Mouse (Mus musculus) liver, embryonic 11.5 days (tissue): ENCODE measurements at regions not wholly inside any gene's neighbourhood (a gene's known extent, or its start where the extent isn't known, plus 50 kb on each side); places are given as distances from the start of the nearest gene placed in this dataset.

Experiments used
- ATAC-seq: fragments of 200-750 bp; cut with Nextera tagmentation; replicated peaks from 2 replicates; pipeline ENCODE4 v1.8.0; 2017; ENCODE audit warnings: moderate number of reproducible peaks, mild to moderate bottlenecking, moderate TSS enrichment, moderate library complexity; ENCODE audit not compliant: low FRiP score
- DNase-seq: peaks from one replicate; pipeline ENCODE4 v3.0.0-alpha.2; 2017; ENCODE audit warnings: low spot score
- H3K27ac ChIP-seq: fragments of 300-500 bp; sonication (generic); 2 replicates; pipeline ENCODE4 v1.5.1; 2014; ENCODE audit warnings: mild to moderate bottlenecking, low read depth, low read length, control low read depth
- H3K27me3 ChIP-seq: fragments of 300-500 bp; sonication (generic); replicated peaks from 2 replicates; pipeline ENCODE4 v1.6.1; 2014; ENCODE audit warnings: low read length, mixed read lengths; ENCODE audit not compliant: control insufficient read depth, insufficient read depth
- H3K36me3 ChIP-seq: fragments of 300-500 bp; sonication (generic); 2 replicates; pipeline ENCODE4 v1.6.1; 2014; ENCODE audit warnings: mild to moderate bottlenecking, low read length, moderate library complexity, mixed read lengths; ENCODE audit not compliant: control insufficient read depth, insufficient read depth
- H3K4me1 ChIP-seq: fragments of 300-500 bp; sonication (generic); replicated peaks from 2 replicates; pipeline ENCODE4 v1.6.1; 2014; ENCODE audit warnings: low read length, mixed read lengths; ENCODE audit not compliant: control insufficient read depth, insufficient read depth
- H3K4me2 ChIP-seq: fragments of 300-500 bp; sonication (generic); 2 replicates; pipeline ENCODE4 v1.6.1; 2014; ENCODE audit warnings: mild to moderate bottlenecking, control low read depth, moderate library complexity
- H3K4me3 ChIP-seq: fragments of 300-500 bp; sonication (generic); 2 replicates; pipeline ENCODE4 v1.5.1; 2014; ENCODE audit warnings: low read depth, low read length, control low read depth
- H3K9ac ChIP-seq: fragments of 300-500 bp; sonication (generic); 2 replicates; pipeline ENCODE4 v1.6.1; 2014; ENCODE audit warnings: low read depth, low read length, control low read depth
- H3K9me3 ChIP-seq: fragments of 300-500 bp; sonication (generic); 2 replicates; pipeline ENCODE4 v1.6.1; 2016; ENCODE audit warnings: low read length, inconsistent platforms, mixed read lengths; ENCODE audit not compliant: control insufficient read depth
- WGBS: fragments of 180-500 bp; shearing (Covaris S2); extraction: QIAGEN DNeasy Blood & Tissue Kit; methylation state at CpG from one replicate; pipeline ENCODE4 v1.1.7; 2014; 5-methylcytosine and 5-hydroxymethylcytosine counted together

DNA sequence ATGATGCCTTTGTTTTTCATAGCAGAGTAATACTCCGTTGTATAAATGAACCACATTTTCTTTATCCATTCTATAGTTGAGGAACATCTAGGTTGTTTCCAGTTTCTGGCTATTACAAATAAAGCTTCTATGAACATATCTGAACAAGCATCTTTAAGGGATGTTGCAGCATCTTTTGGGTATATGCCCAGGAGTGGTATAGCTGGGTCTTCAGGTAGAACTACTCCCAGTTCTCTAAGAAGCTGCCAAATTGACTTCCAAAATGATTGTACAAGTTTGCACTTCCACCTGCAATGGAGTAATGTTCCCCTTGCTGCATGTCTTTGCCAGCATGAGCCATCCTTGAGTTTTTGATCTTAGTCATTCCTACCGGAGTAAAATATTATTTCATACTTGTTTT is 80.5 kb upstream of the Arhgap28 start:
- no peaks in the 10 kb centered on the region for H3K36me3 ChIP-seq
- DNase-seq, result no peak
- no peaks in the 10 kb centered on the region for H3K4me1 ChIP-seq
- H3K9ac ChIP-seq, result no peak overlapping the region
- ATAC-seq, result no peak
- no peaks in the 10 kb centered on the region for H3K9me3 ChIP-seq
- H3K4me2 ChIP-seq, result no peak overlapping the region
- H3K4me3 ChIP-seq, result no peak overlapping the region
- WGBS, result 93% methylated on average over 2 of the region's 2 CpGs
- H3K27ac ChIP-seq, result no peak overlapping the region
- H3K27me3 ChIP-seq, result no peaks in the 10 kb centered on the region

DNA sequence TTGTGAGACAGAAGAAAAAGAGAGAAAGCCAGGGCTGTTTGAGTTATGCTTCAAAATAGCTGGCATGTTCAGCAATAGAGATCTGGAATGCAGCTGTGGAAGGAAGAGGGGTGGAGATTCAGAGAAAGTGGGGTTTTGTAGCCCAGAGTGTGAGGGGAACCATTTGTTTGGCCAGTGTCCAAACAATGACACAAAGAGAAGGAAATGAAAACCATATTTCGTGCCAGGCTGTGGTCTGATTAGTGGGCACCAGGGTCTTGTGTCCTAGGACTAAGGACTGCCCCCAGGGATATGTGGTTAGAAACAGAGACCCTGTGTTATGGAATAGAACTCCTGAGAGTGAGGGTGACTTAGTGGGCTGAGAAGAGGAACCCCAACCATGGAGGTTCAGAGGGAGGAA is 83.2 kb upstream of the Arhgap28 start:
- no peak for ATAC-seq
- H3K4me3 ChIP-seq, result no peak overlapping the region
- H3K9ac ChIP-seq, result no peak overlapping the region
- 55% methylated on average over 1 of the region's 1 CpGs for WGBS
- no peak overlapping the region for H3K4me2 ChIP-seq
- H3K9me3 ChIP-seq, result no peaks in the 10 kb centered on the region
- no peak overlapping the region for H3K27ac ChIP-seq
- H3K4me1 ChIP-seq, result no peaks in the 10 kb centered on the region
- no peaks in the 10 kb centered on the region for H3K27me3 ChIP-seq
- no peak for DNase-seq
- H3K36me3 ChIP-seq, result no peaks in the 10 kb centered on the region

DNA sequence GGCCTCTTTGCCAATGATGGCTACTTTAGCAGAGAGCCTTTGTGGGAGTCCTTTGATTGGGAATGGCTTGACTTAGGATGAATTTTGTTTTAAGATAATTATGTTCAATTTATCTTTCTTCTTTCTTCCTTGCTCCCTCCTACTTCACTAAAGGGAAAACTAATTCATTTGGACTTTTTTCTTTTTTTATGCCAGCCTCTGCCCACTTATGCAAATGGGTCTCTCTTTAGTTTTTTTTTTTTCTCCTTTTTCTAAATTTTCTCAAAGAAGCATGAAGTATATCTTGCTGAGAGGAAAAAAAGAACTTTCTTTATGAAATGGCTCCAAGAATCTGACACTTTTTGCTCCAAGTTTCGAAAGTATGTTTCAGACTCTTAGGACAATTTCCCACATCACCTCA is 85.3 kb upstream of the Arhgap28 start:
- Histone ChIP-seq H3K4me1 (no peaks in the 10 kb centered on the region), H3K27ac (no peak overlapping the region), H3K27me3 (no peaks in the 10 kb centered on the region), H3K4me2 (no peak overlapping the region), H3K9me3 (no peaks in the 10 kb centered on the region), H3K4me3 (no peak overlapping the region), H3K9ac (no peak overlapping the region), H3K36me3 (no peaks in the 10 kb centered on the region)
- 82% methylated on average over 1 of the region's 1 CpGs for WGBS
- ATAC-seq, result no peak
- no peak for DNase-seq

DNA sequence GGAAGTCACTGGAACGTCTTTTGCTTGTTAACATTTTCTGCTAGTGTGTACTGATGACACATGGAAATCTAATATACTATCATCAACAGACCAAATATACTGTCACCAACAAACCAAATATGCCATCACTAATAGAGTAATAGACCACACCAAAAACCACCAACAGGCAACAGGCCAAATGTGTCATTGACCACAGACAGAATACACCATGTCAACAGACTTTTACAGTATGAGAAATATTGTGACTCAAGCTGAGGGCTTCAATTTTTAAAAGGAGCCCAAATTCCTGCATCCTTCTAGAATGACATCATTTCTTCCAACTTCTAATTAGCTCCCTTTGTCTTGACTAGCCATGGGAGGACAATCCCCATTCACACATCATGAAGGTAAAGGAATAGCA is 85.9 kb upstream of the Arhgap28 start:
- Histone ChIP-seq H3K4me1 (no peaks in the 10 kb centered on the region), H3K9me3 (no peaks in the 10 kb centered on the region), H3K36me3 (no peaks in the 10 kb centered on the region), H3K9ac (no peak overlapping the region), H3K4me3 (no peak overlapping the region), H3K4me2 (no peak overlapping the region), H3K27ac (no peak overlapping the region), H3K27me3 (no peaks in the 10 kb centered on the region)
- WGBS, result 74% methylated on average over 1 of the region's 1 CpGs
- ATAC-seq, result no peak
- no peak for DNase-seq

DNA sequence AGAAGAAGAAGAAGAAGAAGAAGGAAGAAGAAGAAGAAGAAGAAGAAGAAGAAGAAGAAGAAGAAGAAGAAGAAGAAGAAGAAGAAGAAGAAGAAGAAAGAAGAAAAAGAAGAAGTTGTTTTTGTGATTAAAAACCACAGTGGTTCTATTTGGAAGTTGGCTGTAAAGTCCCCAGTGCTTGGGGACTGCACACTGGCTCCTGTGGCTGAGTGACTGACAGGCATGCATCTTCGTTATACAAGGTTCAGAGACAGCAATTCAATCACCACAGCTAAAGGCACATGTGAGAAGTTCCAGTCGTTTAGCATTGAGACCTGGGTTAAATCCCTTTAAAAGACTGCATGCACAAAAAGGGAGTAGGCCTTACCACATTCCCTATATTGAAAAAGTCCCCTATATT is 93.1 kb upstream of the Arhgap28 start:
- Histone ChIP-seq H3K9me3 (no peaks in the 10 kb centered on the region), H3K27me3 (no peaks in the 10 kb centered on the region), H3K4me2 (no peak overlapping the region), H3K36me3 (no peaks in the 10 kb centered on the region), H3K4me1 (no peaks in the 10 kb centered on the region), H3K27ac (no peak overlapping the region), H3K4me3 (no peak overlapping the region), H3K9ac (no peak overlapping the region)
- ATAC-seq (no peak), DNase-seq (no peak)
- WGBS, result 46% methylated on average over 2 of the region's 2 CpGs

DNA sequence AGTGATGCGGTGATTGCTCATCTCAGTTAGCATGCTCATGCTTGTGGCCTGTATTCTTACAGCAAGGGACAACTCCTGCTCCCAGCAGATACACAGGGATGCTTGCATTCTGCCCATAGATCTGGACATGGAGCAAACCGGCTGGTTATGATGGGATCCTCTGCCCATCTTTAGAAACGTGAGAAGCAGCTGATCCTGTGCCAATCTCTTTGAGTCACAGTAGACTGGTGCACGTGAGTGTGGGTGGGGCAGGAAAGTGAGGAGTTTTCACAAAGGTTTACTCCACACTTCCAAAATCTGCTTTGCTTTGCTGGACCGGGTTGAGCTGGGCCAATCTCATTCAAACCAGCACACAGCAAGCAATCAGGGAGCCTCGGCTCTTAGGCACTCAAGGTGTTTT is 93.5 kb upstream of the Arhgap28 start:
- no peak overlapping the region for H3K4me2 ChIP-seq
- no peaks in the 10 kb centered on the region for H3K27me3 ChIP-seq
- no peak overlapping the region for H3K9ac ChIP-seq
- ATAC-seq (no peak), DNase-seq (no peak)
- H3K9me3 ChIP-seq, result no peaks in the 10 kb centered on the region
- H3K36me3 ChIP-seq, result no peaks in the 10 kb centered on the region
- H3K4me3 ChIP-seq, result no peak overlapping the region
- 81% methylated on average over 6 of the region's 6 CpGs for WGBS
- no peaks in the 10 kb centered on the region for H3K4me1 ChIP-seq
- no peak overlapping the region for H3K27ac ChIP-seq

DNA sequence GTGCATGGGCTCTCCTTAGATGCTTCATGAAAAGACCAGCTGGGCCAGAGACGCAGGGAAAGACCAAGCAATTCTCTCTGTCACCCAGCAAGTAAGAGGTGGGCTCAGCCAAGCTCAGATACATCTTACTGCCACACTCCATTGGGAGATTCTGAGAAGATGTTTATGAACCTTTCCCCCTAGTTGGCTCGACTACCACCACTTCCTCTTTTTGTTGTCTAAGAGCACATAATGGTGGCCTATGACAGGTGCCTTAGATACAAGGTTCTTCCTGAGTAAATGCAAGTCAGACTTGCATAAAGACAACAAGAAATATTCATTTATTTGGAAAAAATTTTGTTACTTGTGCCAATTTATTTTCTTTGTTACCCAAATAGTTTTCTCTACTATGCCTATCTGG is 96.2 kb upstream of the Arhgap28 start:
- 50% methylated on average over 2 of the region's 2 CpGs for WGBS
- Histone ChIP-seq H3K9me3 (no peaks in the 10 kb centered on the region), H3K27me3 (no peaks in the 10 kb centered on the region)

DNA sequence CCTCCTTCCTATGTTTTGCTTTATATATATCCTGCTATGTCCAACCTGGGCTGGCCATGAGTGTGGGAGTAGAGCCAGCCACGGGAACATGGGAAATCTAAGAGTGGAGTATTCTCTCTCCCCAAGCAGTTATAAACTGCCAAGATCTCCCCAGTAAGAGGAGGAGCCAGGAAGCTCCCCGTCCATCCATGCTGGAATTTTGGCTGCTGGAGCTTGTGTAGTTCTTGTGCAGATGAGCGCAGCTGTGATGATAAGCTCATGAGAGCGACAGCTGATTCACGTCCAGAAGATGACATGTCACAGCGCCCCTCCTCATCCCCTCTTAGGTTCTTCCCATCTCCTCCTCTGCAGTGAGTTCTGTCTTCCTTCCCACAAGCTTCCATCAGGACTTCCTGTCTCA is 99.4 kb upstream of the Arhgap28 start:
- H3K27ac ChIP-seq, result no peak overlapping the region
- ATAC-seq, result no peak
- H3K9ac ChIP-seq, result no peak overlapping the region
- H3K4me1 ChIP-seq, result no peaks in the 10 kb centered on the region
- no peak overlapping the region for H3K4me2 ChIP-seq
- no peak for DNase-seq
- 57% methylated on average over 6 of the region's 6 CpGs for WGBS
- no peaks in the 10 kb centered on the region for H3K27me3 ChIP-seq
- no peaks in the 10 kb centered on the region for H3K36me3 ChIP-seq
- no peaks in the 10 kb centered on the region for H3K9me3 ChIP-seq
- no peak overlapping the region for H3K4me3 ChIP-seq

More for the DNA sequence above, 96.2 kb upstream of the Arhgap28 start:
- Histone ChIP-seq H3K4me2 (no peak overlapping the region), H3K4me1 (no peaks in the 10 kb centered on the region), H3K9ac (no peak overlapping the region), H3K4me3 (no peak overlapping the region), H3K36me3 (no peaks in the 10 kb centered on the region), H3K27ac (no peak overlapping the region)
- DNase-seq (no peak), ATAC-seq (no peak)

DNA sequence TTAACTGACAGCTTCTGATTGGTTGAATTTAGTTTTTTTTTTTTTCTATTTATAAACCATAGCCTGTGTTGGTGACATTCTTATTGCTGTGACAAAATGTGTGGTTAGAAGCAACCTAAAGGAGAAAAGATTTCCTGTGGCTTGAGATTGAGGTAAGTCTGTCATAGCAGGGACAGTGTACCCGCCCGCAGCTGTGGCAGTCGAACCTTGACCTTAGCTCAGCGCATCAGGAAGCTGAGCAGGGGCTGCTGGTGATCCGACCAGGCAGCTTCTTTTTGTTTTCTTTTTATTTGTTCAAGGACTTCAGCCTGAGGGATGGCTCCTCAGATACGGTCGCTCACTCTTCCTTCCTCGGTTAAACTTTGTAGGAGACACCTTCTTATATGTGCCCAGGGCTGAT is 102.4 kb upstream of the Arhgap28 start:
- Histone ChIP-seq H3K4me1 (no peaks in the 10 kb centered on the region), H3K4me2 (no peak overlapping the region), H3K9me3 (no peaks in the 10 kb centered on the region), H3K27me3 (no peaks in the 10 kb centered on the region), H3K9ac (no peak overlapping the region), H3K4me3 (no peak overlapping the region), H3K36me3 (no peaks in the 10 kb centered on the region), H3K27ac (no peak overlapping the region)
- DNase-seq (no peak), ATAC-seq (no peak)
- WGBS, result 57% methylated on average over 8 of the region's 8 CpGs
